Mouse (Mus musculus) adrenal gland, adult 2 months (tissue): ENCODE data around the gene Rbl1. TPM values are rescaled to one million over a fixed set of nuclear protein-coding genes. Genes with fewer than 3 reads are reported as not detected.

Experiments used
- DNase-seq: peaks from one replicate; pipeline ENCODE4 v3.0.0; 2021
- polyA plus RNA-seq: library from polyadenylated mRNA; depleted of rRNA; stranded (reverse); fragments of >200 nt; gene quantifications from 2 replicates; pipeline ENCODE4 v1.2.3, GENCODE M21; 2012
- total RNA-seq, 2 experiments: library from RNA; stranded (reverse); gene quantifications; 2 replicates each; pipeline ENCODE4 v1.2.3; 2021

Gene Rbl1
- total and polyA plus RNA-seq, 3 experiments: 1.6 to 5.6 (median 3.7) TPM

DNA sequence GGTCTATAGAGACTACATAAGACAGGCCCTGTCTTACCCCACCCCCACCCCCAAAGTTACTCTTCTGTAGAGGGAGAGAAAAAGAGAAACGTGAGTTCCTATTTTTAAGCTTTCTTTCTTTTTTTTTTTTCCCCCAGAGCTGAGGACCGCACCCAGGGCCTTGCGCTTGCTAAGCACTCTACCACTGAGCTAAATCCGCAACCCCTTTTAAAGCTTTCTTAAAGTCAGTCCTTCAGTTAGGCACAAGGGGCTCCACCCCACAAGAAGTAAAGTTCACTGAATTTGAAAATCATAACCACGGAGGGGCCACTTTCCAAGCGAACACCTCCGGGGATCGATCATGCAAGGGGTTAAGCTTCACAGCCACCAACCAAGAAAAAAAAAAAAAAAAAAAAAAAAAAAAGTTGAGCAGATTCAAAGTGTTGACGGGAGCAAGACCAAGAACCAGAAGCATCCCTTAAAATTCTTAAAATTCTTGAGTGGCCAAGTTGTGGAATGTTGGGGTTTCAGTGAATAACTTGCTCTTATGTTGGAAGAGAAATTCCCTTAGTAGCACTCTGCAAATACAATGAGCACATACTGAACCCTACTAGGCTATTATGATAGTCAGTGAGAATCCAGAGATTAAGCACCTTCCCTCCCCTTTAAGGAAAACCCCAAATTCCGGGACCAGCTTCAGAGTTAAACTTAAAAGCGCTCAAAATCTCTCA is 70.4 kb downstream of the Rbl1 start:
- DNase-seq: no peak

DNA sequence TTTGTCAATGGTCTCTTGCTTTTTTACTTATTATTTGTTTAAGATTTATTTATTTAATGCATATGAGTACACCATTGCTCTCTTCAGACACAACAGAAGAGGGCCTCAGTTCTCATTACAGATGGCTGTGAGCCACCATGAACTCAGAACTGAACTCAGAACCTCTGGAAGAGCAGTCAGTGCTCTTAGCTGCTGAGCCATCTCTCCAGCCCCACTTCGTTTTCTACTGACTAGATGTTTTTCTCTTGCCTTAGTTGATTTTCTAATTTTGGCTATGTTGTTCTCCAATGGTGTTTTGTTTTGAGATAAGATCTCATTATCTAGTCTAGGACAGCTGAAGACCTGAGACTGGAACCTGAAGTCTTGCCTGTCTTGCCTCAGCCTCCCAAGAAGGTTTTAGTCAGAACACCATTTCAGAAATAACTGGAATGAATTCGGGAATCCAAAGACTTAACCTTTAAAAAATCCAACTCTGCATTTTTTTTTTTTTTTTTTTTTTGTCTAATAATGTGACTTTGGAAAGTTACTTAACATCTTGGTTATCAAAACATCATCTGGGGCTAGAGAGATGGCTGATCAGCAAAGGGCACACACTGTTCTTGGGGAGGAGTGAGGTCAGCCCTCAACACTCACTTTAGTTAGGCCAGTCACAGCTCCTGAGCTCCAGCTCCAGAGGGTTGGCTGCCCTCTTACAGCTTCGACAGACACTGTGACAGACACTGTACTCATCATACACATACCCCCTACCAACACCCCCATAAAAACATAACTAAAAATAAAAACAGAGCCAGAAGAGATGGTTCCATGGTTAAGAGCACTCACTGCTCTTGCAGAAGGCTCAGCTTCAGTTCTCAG is 71.4 kb downstream of the Rbl1 start:
- no peak for DNase-seq

DNA sequence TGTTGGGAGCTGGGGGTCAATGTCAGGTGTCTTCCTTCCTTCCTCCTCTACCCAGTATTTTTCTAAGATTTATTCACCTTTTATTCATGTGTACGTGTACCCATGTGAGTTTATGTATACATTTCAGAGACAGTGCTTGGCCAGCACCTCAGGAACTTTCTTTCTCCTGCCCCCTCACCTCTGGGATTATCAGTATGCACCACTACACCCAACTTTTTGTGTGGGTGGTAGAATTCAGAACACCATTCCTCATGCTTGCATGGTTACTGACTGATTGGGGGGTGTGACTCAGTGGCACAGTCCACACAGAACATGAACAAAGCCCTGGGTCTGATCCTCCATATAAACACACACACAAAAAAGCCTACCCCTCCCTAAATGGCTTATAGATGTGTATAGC is 72.2 kb downstream of the Rbl1 start:
- DNase-seq: no peak

DNA sequence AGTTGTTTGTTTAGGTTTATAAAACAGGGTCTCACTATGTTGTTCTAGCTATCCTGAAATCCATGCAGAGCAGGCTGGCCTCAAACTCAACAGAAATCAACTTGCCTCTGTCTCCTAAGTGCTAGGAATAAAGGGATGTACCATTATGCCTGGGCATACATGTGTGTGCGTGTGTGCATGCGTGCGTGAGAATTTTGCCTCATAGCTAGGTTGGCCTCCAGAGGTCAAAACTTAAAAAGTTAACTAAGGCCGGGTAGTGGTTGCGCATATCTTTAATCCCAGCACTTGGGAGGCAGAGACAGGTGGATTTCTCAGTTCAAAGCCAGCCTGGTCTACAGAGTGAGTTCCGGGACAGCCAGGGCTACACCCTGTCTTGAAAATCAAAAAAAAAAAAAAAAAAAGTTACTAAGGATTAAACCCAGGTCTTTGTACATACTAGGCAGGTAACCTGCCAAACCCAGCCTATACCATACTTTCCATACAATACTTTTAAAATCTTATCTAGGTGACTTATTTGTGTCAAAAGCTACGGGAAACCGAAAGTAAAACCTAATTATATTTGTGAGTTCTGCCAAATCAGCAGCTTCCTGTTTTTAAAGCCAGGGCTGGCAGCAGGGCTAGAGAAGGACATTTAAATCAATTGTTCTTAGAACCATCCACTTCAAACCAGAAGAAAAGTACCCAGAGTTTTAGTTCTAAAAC is 73.4 kb downstream of the Rbl1 start:
- DNase-seq: peak; percentile 14

DNA sequence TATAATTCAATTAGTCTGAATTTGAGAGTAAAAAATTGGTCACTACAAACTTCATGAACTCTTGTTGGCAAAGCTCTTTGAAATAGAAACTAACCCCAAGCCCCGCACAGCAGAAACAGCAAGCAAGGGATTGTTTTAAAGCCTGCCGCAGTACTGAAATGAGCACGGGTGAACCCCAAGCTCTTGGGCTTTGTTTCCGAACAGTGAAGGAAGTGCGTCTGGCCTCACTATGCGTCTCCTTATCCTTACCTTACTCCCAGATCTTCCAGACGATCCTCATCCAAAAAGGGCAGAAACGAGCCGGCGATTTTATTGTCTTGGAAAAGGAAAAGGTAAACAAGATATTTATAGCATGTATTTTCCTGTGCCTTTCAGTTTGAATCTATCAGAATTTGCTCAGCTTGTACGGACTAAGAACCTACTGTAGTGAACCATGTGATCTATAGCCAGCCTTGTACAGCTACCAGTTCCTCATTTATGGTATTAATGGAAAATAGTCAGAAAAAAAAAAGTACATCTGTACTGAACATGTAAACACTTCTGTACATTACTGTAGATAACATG is 74.7 kb downstream of the Rbl1 start:
- DNase-seq: no peak

DNA sequence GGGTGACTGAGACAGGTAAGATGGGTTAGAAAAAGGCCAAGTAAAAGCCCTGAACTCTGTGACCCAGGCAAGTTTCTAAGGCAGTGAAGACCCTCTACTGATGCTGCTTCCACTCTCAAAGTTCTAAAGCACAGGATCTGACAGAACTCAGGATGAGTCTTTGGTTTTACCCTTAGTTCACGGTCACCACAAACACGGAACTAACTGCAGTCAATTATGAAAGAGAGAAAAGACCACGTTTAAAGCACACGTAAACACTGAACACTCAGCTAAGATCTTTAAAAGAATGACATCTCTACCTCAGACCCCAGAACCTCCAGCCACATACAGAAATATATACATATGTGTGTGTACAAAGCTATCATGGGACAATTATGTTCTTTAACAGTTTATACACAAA is 75.2 kb downstream of the Rbl1 start:
- no peak for DNase-seq

DNA sequence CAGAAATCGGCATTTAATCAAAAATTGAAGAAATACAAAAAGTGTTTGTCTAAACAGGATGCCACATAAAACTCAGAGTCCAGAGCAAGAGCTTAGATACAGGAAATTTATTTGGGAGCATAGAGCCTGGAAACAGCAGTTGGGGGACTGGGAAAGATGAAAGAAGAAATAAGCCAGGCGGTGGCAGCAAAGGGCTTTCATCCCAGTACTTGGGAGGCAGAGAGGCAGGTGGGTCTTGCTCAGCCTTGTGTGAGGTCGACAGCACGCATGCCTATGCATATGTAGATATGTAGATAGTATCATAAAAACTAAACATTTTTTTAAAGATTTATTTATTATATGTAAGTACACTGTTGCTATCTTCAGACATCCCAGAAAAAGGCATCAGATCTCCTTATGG is 76.3 kb downstream of the Rbl1 start:
- no peak for DNase-seq

DNA sequence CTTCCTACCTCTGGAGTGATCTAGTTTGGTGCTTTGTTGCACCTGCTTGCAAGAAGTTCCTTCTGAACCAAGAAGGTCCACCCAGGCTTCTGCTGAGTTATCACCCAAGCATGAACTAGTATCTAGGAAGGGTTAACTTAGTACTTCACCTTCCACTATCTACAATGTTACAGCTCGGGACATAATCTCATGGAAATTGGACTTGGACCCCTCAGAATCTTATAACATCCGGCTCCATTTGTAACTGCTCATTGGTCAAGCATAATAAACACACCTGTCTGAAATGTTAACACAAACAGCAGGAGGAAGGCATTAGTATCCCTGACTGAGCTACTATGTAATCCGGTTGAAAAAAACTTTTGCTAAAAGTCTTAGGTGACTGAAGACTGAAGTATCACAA is 77.0 kb downstream of the Rbl1 start:
- DNase-seq: no peak

DNA sequence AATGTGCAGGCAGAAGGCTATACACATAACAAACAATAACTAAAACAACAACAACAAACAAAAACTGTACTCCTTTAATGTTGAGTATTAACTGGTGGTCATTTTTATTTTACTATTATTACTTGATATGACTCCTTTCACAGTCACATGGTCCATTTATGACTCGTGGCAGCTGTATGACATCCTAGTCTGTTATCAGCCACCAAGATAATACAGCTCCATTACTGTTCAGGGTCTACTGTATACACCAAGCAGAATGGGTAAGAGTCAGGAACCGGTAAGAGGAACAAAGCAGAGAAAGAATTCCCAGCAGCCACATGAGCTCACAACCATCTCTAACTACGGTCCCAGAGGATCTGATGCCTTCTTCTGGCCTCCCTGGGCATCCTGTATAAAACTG is 79.1 kb downstream of the Rbl1 start:
- DNase-seq: no peak

DNA sequence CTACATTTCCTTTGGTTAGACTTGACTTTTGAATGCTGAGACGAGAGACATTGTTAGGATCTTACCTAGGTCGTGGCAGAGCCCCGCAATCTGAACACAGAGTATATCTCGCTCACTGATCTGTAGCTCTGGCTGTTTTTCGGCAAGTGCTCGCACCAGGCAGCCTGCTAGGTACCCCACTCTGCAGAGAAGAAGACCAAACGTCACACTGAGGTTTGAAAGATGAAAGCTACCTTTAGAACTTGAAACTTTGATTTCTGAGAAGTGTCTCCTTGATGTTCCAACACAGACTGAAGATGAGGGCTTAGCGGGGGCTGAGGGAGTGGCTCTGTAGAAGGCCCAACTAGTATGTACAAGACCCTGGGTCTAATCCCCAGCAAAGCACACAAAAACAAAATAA is 82.6 kb downstream of the Rbl1 start:
- no peak for DNase-seq

DNA sequence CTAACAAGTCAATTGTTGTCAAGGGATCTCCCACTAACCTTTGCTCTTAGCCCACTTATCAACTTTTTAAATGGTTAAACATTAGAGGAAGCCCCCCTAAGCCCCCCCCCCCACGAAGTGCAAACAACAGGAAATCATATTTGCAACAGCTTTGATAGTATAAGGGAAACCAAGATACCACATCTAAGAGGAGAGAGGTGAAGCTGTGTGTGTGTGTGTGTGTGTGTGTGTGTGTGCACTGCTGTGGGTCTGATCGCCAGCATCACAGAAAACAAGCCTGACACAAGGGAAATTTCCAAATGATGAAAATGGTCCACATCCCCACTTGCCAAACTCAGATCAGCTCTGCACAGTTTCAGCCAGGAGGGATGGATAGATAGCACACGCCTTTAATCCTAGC is 85.3 kb downstream of the Rbl1 start:
- DNase-seq: no peak

DNA sequence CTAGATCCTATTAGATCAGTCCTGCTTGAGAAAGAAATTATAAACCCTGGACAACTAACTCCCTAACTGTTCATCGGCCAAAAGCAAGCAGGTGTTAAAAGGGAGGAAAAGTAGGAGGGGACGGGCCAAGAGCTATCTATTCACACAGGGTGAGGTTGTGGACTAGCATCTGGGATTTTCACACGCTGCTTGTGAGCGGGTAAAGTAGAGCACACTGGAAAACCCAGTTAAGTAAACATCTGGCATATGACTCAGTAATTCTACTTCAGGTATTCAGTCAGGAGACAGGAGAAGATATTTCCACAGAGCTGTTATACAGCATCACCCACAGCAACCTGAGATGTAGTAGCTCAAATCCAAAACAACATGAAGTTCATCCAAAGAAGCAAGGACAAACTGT is 85.8 kb downstream of the Rbl1 start:
- DNase-seq: no peak

DNA sequence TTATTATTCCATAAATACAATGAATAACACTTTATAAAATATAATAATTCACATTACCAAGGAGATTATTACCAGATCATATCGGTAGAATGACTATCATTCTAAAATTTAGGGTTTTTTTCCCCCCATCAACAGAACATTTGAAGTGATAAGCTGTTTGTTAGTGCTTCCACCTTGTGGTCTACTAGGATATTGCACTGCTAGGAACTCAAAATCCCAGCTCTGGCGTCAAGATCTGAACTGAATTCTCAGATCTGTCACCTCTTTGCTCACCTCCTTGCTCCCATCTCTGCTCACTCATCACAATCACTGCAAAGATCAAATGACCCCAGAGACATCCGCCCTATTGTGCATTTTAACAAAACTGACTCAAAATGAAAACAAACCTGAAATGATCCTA is 87.4 kb downstream of the Rbl1 start:
- no peak for DNase-seq

DNA sequence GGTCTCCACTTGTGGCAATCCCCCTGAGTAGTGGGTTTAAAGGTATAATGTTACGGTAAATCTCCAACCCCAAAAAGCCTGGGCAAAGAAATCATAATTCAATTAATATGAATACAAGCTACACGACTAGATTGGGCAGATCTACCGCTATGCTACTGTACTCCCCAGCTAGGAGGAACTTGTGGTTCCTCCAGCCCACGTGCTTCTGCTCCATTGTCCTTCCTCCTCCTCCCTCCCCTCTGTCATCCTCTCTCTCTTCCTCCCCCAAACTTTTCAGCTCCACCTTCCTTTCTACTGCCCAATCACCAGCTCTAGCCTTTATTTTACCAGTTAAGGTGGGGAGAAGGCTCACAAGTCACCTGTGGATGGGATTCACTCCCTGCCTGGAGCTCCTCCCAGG is 96.1 kb downstream of the Rbl1 start:
- DNase-seq: no peak

DNA sequence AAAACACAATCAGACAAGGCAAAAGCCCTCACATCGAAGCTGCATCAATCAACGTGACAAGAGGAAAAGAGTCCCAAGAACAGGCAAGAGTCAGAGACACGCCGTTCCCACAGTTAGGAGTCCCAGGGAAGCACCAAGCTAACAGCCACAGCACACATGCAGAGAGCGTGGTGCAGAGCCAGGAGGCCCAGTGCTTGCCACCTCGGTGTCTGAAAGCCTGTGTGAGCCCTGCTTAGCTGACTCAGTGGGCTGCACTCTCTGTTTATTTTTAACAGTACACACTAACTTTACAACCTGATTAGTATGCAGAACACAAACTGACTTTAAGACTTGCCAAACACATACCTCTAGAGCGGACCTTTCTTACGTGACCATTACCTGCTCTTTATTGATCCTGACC is 99.9 kb downstream of the Rbl1 start:
- DNase-seq: no peak

DNA sequence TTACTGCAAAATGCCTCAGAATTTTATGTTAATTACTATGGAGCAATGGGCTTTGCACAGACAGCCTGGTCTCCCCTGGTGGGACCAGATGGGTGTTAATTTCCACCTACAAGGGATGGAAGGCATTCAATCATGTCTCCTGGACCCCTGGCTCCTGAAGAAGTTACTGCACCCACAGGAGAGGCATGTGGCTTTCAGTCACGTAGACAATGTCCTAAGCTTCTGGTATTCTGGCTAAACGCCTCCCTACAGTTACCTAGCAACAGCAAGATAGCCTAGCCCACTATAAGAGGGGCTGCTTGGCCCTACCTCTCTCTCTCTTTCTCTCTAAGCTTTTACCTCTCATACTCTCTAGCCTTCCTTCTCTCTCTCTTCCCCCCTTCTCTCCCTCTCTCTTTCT is 102.1 kb downstream of the Rbl1 start:
- no peak for DNase-seq

DNA sequence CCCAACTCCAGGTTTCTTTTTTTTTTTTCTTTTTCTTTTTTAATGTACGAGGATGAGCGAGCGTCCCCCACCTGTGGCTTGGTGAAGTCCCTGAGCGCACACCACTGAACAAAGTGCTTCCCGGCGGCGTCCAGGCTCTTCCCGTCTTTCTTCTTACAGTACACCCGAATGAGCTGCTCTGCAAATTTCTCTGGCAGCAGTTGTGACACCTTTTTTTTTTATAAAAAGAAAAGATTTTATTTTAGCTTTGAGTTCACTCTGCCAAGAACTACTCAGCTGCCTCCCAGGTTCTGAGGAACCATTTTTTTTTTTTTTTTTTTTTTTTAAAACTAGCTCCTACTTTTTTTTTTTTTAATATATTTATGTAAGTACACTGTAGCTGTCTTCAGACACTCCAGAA is 102.7 kb downstream of the Rbl1 start:
- no peak for DNase-seq

DNA sequence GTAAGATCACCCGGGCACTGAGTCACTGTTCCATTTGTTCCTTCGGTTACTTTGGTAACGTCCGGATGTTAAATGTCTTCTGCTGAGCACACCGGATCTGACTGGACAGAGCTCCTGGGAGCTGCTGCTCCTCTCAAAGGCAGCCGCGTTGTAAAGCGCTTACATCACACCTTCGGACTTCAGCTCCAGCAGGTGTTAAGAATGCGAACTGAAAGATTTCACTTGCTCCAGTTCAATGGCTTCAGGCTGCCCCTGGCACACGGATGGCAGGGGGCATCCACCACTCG is 104.1 kb downstream of the Rbl1 start:
- no peak for DNase-seq

DNA sequence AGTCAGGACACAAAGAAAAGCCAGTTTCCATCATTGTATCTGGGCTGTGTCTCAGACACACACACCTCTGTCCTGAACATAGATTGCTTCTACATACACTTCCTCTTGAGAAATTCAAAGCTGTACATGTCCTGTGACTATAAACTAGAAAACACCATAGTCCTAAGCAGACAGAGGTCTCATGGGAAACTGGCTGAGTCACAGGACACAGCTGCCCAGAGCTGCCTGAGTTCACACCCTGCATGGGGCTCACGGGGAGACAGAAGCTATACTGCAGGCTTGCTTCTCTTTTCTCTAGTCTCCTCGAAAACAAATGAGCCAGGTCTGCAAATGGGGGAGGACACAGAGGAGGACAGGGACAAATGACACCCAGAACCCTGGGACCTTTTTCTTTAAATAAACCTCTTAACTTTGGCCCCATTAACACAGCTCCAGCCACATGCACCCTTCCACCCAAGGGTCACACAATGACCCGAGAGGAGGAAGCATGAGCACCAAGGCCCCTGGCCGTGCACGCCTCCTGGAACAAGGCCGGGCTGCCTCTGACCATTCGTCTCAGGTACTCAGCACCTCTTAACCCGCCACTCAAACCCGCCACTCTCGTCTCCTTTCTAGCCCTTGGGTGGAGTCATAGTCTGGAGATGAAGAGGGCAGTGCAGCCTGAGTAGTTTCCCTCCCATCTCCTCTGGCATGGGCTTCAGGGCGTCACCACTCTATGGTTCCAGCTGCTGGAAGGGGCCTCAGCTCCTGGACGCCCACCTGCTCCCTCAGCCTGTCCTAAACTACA is 104.6 kb downstream of the Rbl1 start:
- no peak for DNase-seq
